Mouse (Mus musculus) stomach, postnatal 0 days (tissue): Measurements from ENCODE around the gene Ostf1. TPM values are rescaled to one million over a fixed set of nuclear protein-coding genes. Genes with fewer than 3 reads are reported as not detected.

Source experiments
- ATAC-seq: fragments of 200-750 bp; cut with Nextera tagmentation; 2 replicates; pipeline ENCODE4 v1.8.0; 2017; ENCODE audit not compliant: low FRiP score, low TSS enrichment
- DNase-seq: peaks from one replicate; pipeline ENCODE4 v3.0.0-alpha.2; 2016; ENCODE audit warnings: low spot score
- H3K27ac ChIP-seq: fragments of 300-500 bp; sonication (generic); replicated peaks from 2 replicates; pipeline ENCODE4 v1.5.1; 2014; ENCODE audit warnings: mild to moderate bottlenecking, control low read depth
- H3K27me3 ChIP-seq: fragments of 300-500 bp; sonication (generic); 2 replicates; pipeline ENCODE4 v1.6.1; 2014; ENCODE audit warnings: low read length; ENCODE audit not compliant: control insufficient read depth, insufficient read depth
- H3K36me3 ChIP-seq: fragments of 300-500 bp; sonication (generic); 2 replicates; pipeline ENCODE4 v1.6.1; 2014; ENCODE audit warnings: low read length, mixed read lengths; ENCODE audit not compliant: control insufficient read depth, insufficient read depth
- H3K4me1 ChIP-seq: fragments of 300-500 bp; sonication (generic); replicated peaks from 2 replicates; pipeline ENCODE4 v1.6.1; 2014; ENCODE audit warnings: antibody characterized with exemption; ENCODE audit not compliant: control insufficient read depth, insufficient read depth
- H3K4me2 ChIP-seq: fragments of 300-500 bp; sonication (generic); replicated peaks from 2 replicates; pipeline ENCODE4 v1.6.1; 2014; ENCODE audit warnings: low read depth, mild to moderate bottlenecking, control low read depth, moderate library complexity
- H3K4me3 ChIP-seq: fragments of 300-500 bp; sonication (generic); 2 replicates; pipeline ENCODE4 v1.5.1; 2014; ENCODE audit warnings: low read depth, low read length, control low read depth
- H3K9ac ChIP-seq: fragments of 300-500 bp; sonication (generic); 2 replicates; pipeline ENCODE4 v1.6.1; 2014; ENCODE audit warnings: mild to moderate bottlenecking, low read length, control low read depth, mixed read lengths
- H3K9me3 ChIP-seq: fragments of 300-500 bp; sonication (generic); 2 replicates; pipeline ENCODE4 v1.6.1; 2016; ENCODE audit warnings: low read length; ENCODE audit not compliant: control insufficient read depth
- CTCF ChIP-seq: IDR thresholded peaks from 2 replicates; pipeline ENCODE4 v1.5.1; 2016; ENCODE audit warnings: antibody characterized with exemption, low read depth, mild to moderate bottlenecking, moderate library complexity
- EP300 ChIP-seq: optimal IDR thresholded peaks from 2 replicates; pipeline ENCODE3; 2016; ENCODE audit warnings: antibody characterized with exemption
- WGBS: fragments of 180-500 bp; shearing (Covaris S2); extraction: QIAGEN DNeasy Blood & Tissue Kit; methylation state at CpG from one replicate; pipeline ENCODE4 v1.1.7; 2014; 5-methylcytosine and 5-hydroxymethylcytosine counted together
- polyA plus RNA-seq: library from polyadenylated mRNA; unstranded; fragments of >200 nt; fragmentation: Nextera tagmentation; extraction: Ambion mirVana; gene quantifications from 2 replicates; pipeline ENCODE4 v1.2.1, GENCODE M21; 2015

Gene Ostf1
- polyA plus RNA-seq, 1 experiment from 2014 or later, result 129 TPM

- no peak for TF ChIP-seq CTCF
- TF ChIP-seq EP300, result no peak
- ATAC-seq (no peak), DNase-seq (no peak)
- Histone ChIP-seq H3K27me3 (no peaks in the 10 kb centered on the region), H3K4me3 (no peak overlapping the region), H3K4me1 (no peaks in the 10 kb centered on the region; the same call in 1 of the 2 replicates), H3K4me2 (no peak overlapping the region), H3K9ac (no peak overlapping the region), H3K36me3 (no peaks in the 10 kb centered on the region), H3K9me3 (no peaks in the 10 kb centered on the region), H3K27ac (0 out of 2 replicates have a peak overlapping the region, but pooled peaks have one; percentile 4)
- WGBS, result 94% methylated on average over 1 of the region's 1 CpGs
These were observed 11.9 kb downstream of the Ostf1 start for GRCm38 (mm10) chr19:18619691-18620090.

GRCm38 (mm10) chr19:18619060-18619459 is 12.6 kb downstream of the Ostf1 start:
- WGBS, result 60% methylated on average over 5 of the region's 5 CpGs
- Histone ChIP-seq H3K36me3 (no peaks in the 10 kb centered on the region), H3K27me3 (no peaks in the 10 kb centered on the region), H3K27ac (0 out of 2 replicates have a peak overlapping the region, but pooled peaks have one; percentile 4), H3K4me2 (no peak overlapping the region), H3K9me3 (no peaks in the 10 kb centered on the region), H3K9ac (no peak overlapping the region), H3K4me3 (no peak overlapping the region), H3K4me1 (no peaks in the 10 kb centered on the region; the same call in 1 of the 2 replicates)
- ATAC-seq, result no peak
- no peak for DNase-seq
- TF ChIP-seq EP300 (no peak), CTCF (no peak)

- ATAC-seq (no peak), DNase-seq (no peak)
- Histone ChIP-seq H3K4me1 (no peaks in the 10 kb centered on the region; the same call in 1 of the 2 replicates), H3K36me3 (no peaks in the 10 kb centered on the region), H3K27me3 (no peaks in the 10 kb centered on the region), H3K4me3 (no peak overlapping the region), H3K9ac (no peak overlapping the region), H3K27ac (no peak overlapping the region), H3K4me2 (no peak overlapping the region), H3K9me3 (no peaks in the 10 kb centered on the region)
- TF ChIP-seq CTCF, result no peak
- 91% methylated on average over 1 of the region's 1 CpGs for WGBS
These were observed 14.1 kb downstream of the Ostf1 start for GRCm38 (mm10) chr19:18617504-18617903.

GRCm38 (mm10) chr19:18615680-18616240 is 15.9 kb downstream of the Ostf1 start:
- no peaks in the 10 kb centered on the region for H3K27me3 ChIP-seq
- no peaks in the 10 kb centered on the region for H3K9me3 ChIP-seq
- H3K9ac ChIP-seq, result no peak overlapping the region
- TF ChIP-seq EP300, result no peak
- TF ChIP-seq CTCF, result no peak
- ATAC-seq (no peak), DNase-seq (no peak)
- WGBS, result 58% methylated on average over 9 of the region's 9 CpGs
- H3K4me2 ChIP-seq, result peak overlapping the region; percentile 9
- no peak overlapping the region for H3K4me3 ChIP-seq
- H3K27ac ChIP-seq, result peak overlapping the region; percentile 13; the same call in 1 of the 2 replicates
- H3K36me3 ChIP-seq, result no peaks in the 10 kb centered on the region
- H3K4me1 ChIP-seq, result no peaks in the 10 kb centered on the region; the same call in 1 of the 2 replicates

GRCm38 (mm10) chr19:18614337-18614736 is 17.3 kb downstream of the Ostf1 start:
- Histone ChIP-seq H3K4me1 (no peaks in the 10 kb centered on the region; the same call in 1 of the 2 replicates), H3K27ac (no peak overlapping the region), H3K9ac (no peak overlapping the region), H3K9me3 (no peaks in the 10 kb centered on the region), H3K4me2 (no peak overlapping the region), H3K36me3 (no peaks in the 10 kb centered on the region), H3K4me3 (no peak overlapping the region), H3K27me3 (no peaks in the 10 kb centered on the region)
- ATAC-seq, result no peak
- WGBS, result 89% methylated on average over 7 of the region's 7 CpGs
- TF ChIP-seq EP300 (no peak), CTCF (no peak)
- DNase-seq, result no peak

- 57% methylated on average over 6 of the region's 6 CpGs for WGBS
- Histone ChIP-seq H3K27ac (no peak overlapping the region), H3K4me1 (no peaks in the 10 kb centered on the region), H3K4me3 (no peak overlapping the region), H3K36me3 (no peaks in the 10 kb centered on the region), H3K9me3 (no peaks in the 10 kb centered on the region), H3K9ac (no peak overlapping the region), H3K4me2 (no peak overlapping the region), H3K27me3 (no peaks in the 10 kb centered on the region)
- ATAC-seq, result no peak
- no peak for DNase-seq
- TF ChIP-seq EP300, result no peak
- no peak for TF ChIP-seq CTCF
These were observed 22.6 kb downstream of the Ostf1 start for GRCm38 (mm10) chr19:18608975-18609374.
